Mouse (Mus musculus) stomach, postnatal 0 days (tissue): ENCODE measurements around the gene Mall.

Source experiments
- CTCF ChIP-seq: IDR thresholded peaks from 2 replicates; pipeline ENCODE4 v1.5.1; 2016; ENCODE audit warnings: antibody characterized with exemption, low read depth, mild to moderate bottlenecking, moderate library complexity
- EP300 ChIP-seq: optimal IDR thresholded peaks from 2 replicates; pipeline ENCODE3; 2016; ENCODE audit warnings: antibody characterized with exemption

DNA sequence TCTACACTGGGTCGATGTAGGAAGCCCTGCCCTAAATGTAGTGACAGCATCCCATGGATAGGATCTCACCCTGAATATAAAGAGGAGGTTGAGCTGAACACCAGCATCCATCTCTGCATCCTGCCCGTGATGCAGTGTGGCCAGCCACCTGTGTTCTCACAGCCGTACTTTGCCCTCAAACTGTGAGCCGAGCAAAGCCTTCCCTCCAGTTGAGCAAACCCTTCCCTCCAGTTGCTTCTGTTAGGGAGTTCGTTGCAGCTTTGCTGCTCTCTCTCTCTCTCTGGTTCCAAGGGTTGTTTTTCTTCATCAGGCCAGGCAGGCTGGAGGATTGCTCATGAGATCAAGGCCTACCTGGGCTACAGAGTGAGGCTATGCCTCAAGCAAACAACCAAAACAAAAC lies 5.2 kb upstream of the Mall start:
- TF ChIP-seq CTCF (no peak), EP300 (no peak)
